Mouse (Mus musculus): ENCODE results near the gene Topors. TPM values are rescaled to one million over a fixed set of nuclear protein-coding genes. Genes with fewer than 3 reads are reported as not detected.

The Topors gene
- 15.5 TPM for polyA plus RNA-seq (2015; fragmentation: Illumina TruSeq; extraction: RNeasy Lipid Tissue Mini Kit (QIAGEN cat#74804); ENCODE audit: low read depth, low replicate concordance)

GRCm38 (mm10) chr4:40269430-40270032 lies at the start of gene Topors, which contains the start of gene Smim27:
Gene Topors, minus strand, starts transcription at chr4:40269850.
Gene Smim27, plus strand, starts transcription at chr4:40269579.

GRCm38 (mm10) chr4:40279276-40279900 lies 9.7 kb upstream of the Topors start, which contains the start of gene Ndufb6:
Gene Ndufb6, minus strand, starts transcription at chr4:40279421.

GRCm38 (mm10) chr4:40239409-40240271 lies 30.0 kb downstream of the Topors start, which contains the start of gene Ddx58:
Gene Ddx58, minus strand, starts transcription at chr4:40239828.

Other genes with a start within 250 kb of the Topors start
- gene Aco1, start 126.8 kb downstream of the Topors start, polyA plus RNA-seq (2015; fragmentation: Illumina TruSeq; extraction: RNeasy Lipid Tissue Mini Kit (QIAGEN cat#74804); ENCODE audit: low read depth, low replicate concordance) = 18.1 TPM
- gene Ddx58, start 30.0 kb downstream of the Topors start, polyA plus RNA-seq (2015; fragmentation: Illumina TruSeq; extraction: RNeasy Lipid Tissue Mini Kit (QIAGEN cat#74804); ENCODE audit: low read depth, low replicate concordance) = 3.2 TPM
- gene Smim27, start 271 bp downstream of the Topors start, polyA plus RNA-seq (2015; fragmentation: Illumina TruSeq; extraction: RNeasy Lipid Tissue Mini Kit (QIAGEN cat#74804); ENCODE audit: low read depth, low replicate concordance) = 3.9 TPM
- gene Ndufb6, start 9.6 kb upstream of the Topors start, polyA plus RNA-seq (2015; fragmentation: Illumina TruSeq; extraction: RNeasy Lipid Tissue Mini Kit (QIAGEN cat#74804); ENCODE audit: low read depth, low replicate concordance) = 319 TPM
- gene Tmem215, start 202.3 kb upstream of the Topors start, polyA plus RNA-seq (2015; fragmentation: Illumina TruSeq; extraction: RNeasy Lipid Tissue Mini Kit (QIAGEN cat#74804); ENCODE audit: low read depth, low replicate concordance) = 11.4 TPM